ENCODE assay signal across 24 mouse cellular contexts in genomic region chr19:37876605-37877245, GRCm38 (mm10).
DNase-seq lines count a peak whose midpoint lies in the region; ATAC-seq and TF ChIP-seq lines count a peak whose summit lies in the region.
"Had no signal": no experiment of that assay in that cellular context is flagged by ENCODE, and none has a peak within 500 bp of the region (broad histone marks: within the 10 kb centered on the region; RNA-seq: fewer than 3 reads in every experiment).

No protein-coding gene starts in this region.

- no peaks in the 10 kb centered on the region for H3K36me3 ChIP-seq in midbrain, embryonic 11.5 days (ENCODE audit: control insufficient read depth, insufficient read depth, low read length)
- no peaks in the 10 kb centered on the region for H3K36me3 ChIP-seq in midbrain, postnatal 0 days (ENCODE audit: insufficient read depth, low read length)
- H3K36me3 ChIP-seq: forebrain, embryonic 10.5 days; heart, embryonic 10.5 days; heart, embryonic 13.5 days; hindbrain, embryonic 12.5 days; hindbrain, embryonic 15.5 days had no signal

- H3K4me1 ChIP-seq in midbrain, embryonic 11.5 days (ENCODE audit: control insufficient read depth, insufficient read depth, low read length): peaks cover 7% of the 10 kb centered on the region; the same call in 1 of the 2 replicates
- H3K4me1 ChIP-seq in midbrain, postnatal 0 days (ENCODE audit: insufficient read depth, low read length): peaks cover 6% of the 10 kb centered on the region; the same call in 1 of the 2 replicates

- H3K9me3 ChIP-seq in midbrain, embryonic 11.5 days (ENCODE audit: control insufficient read depth, low read length): no peaks in the 10 kb centered on the region
- no peaks in the 10 kb centered on the region for H3K9me3 ChIP-seq in midbrain, postnatal 0 days (ENCODE audit: low read length)
- H3K9me3 ChIP-seq: forebrain, embryonic 10.5 days; heart, embryonic 10.5 days; heart, embryonic 13.5 days; hindbrain, embryonic 12.5 days; hindbrain, embryonic 15.5 days had no signal

- 61% methylated on average over 6 of the region's 6 CpGs for WGBS in midbrain, embryonic 11.5 days
- WGBS in midbrain, postnatal 0 days: 64% methylated on average over 6 of the region's 6 CpGs

- no peak overlapping the region for H3K4me3 ChIP-seq in midbrain, embryonic 11.5 days (ENCODE audit: low read depth, low read length)
- no peak overlapping the region for H3K4me3 ChIP-seq in midbrain, postnatal 0 days (ENCODE audit: low read depth, low read length)
- H3K4me3 ChIP-seq: heart, adult 2 months; hindbrain, embryonic 12.5 days had no signal

- TF ChIP-seq CTCF in midbrain, postnatal 0 days (IDR thresholded peaks at IDR 0.05): no peak

- H3K9ac ChIP-seq in midbrain, embryonic 11.5 days (ENCODE audit: low read length): no peak overlapping the region
- H3K9ac ChIP-seq in midbrain, postnatal 0 days (replicated peaks; ENCODE audit: low read length, poor library complexity, severe bottlenecking): no peak overlapping the region
- H3K9ac ChIP-seq: hindbrain, embryonic 12.5 days; hindbrain, embryonic 15.5 days had no signal

- H3K27ac ChIP-seq in midbrain, embryonic 11.5 days (ENCODE audit: low read depth, low read length): no peak overlapping the region
- no peak overlapping the region for H3K27ac ChIP-seq in midbrain, postnatal 0 days (ENCODE audit: low read depth, low read length)
- H3K27ac ChIP-seq: heart, adult 2 months; heart, embryonic 10.5 days; heart, embryonic 13.5 days; hindbrain, embryonic 12.5 days; hindbrain, embryonic 15.5 days had no signal

- peak; percentile 81 for DNase-seq in midbrain, embryonic 11.5 days (ENCODE audit: low spot score, missing footprints)
- DNase-seq in midbrain, postnatal 0 days (ENCODE audit: low spot score): no peak
- DNase-seq in cerebellum, adult 8-10 months: no peak
- DNase-seq in cerebellum, postnatal 10 days: no peak
- DNase-seq: adrenal gland, adult 8-10 months; adrenal gland, postnatal 25 days; cerebellum, adult 18-20 months; cerebellum, adult 9-11 months; cerebellum, postnatal 36 days; gastrocnemius, postnatal 10 days; gastrocnemius, postnatal 36 days; heart, adult 2 months; heart, postnatal 14 days; heart, postnatal 4 days had no signal

- H3K4me2 ChIP-seq in midbrain, embryonic 11.5 days: no peak overlapping the region
- H3K4me2 ChIP-seq in midbrain, postnatal 0 days (ENCODE audit: low read depth, low read length, poor library complexity, severe bottlenecking): no peak overlapping the region

- ATAC-seq in midbrain, embryonic 11.5 days (ENCODE audit: low FRiP score): no peak
- ATAC-seq in midbrain, postnatal 0 days (ENCODE audit: low FRiP score): no peak
- peak; percentile 98 for ATAC-seq in granulocyte monocyte progenitor cell, adult 5-6 weeks (replicated peaks; ENCODE audit: poor library complexity, severe bottlenecking)
- ATAC-seq in megakaryocyte progenitor cell, adult 5-6 weeks (replicated peaks; ENCODE audit: poor library complexity): peak; percentile 91
- ATAC-seq: activated CD4-positive, CD25-positive, alpha-beta regulatory T cell, adult 4 months; forebrain, embryonic 14.5 days; intestine, postnatal 0 days had no signal

- peaks cover 49% of the 10 kb centered on the region for H3K27me3 ChIP-seq in midbrain, embryonic 11.5 days (ENCODE audit: control insufficient read depth, insufficient read depth, low read length)
- peaks cover 19% of the 10 kb centered on the region for H3K27me3 ChIP-seq in midbrain, postnatal 0 days (ENCODE audit: insufficient read depth, low read length)

Comparison
In these comparisons a context has a peak if more than half of its experiments do, and no peak if none do; other contexts are left out.
1. ATAC-seq: peak in granulocyte monocyte progenitor cell, adult 5-6 weeks (single experiment) and megakaryocyte progenitor cell, adult 5-6 weeks (single experiment); none in midbrain, embryonic 11.5 days (single experiment) and midbrain, postnatal 0 days (single experiment).